Mouse (Mus musculus) lung, adult 2 months (tissue): ENCODE data around the gene Creg2.

ENCODE experiments used
- CTCF ChIP-seq: fragments of 200-500 bp; IDR thresholded peaks from 2 replicates; pipeline ENCODE4 v1.5.1; 2011; ENCODE audit warnings: mild to moderate bottlenecking, low read length, control low read depth; ENCODE audit not compliant: insufficient read depth
- POLR2A ChIP-seq: fragments of 200-500 bp; IDR thresholded peaks from 2 replicates; pipeline ENCODE4 v1.6.1; 2011; ENCODE audit warnings: low read depth, mild to moderate bottlenecking, control low read depth, low read length, borderline replicate concordance; ENCODE audit errors: extremely low read depth

GRCm38 (mm10) chr1:39625491-39625890 lies 25.8 kb downstream of the Creg2 start:
- TF ChIP-seq CTCF = no peak
- TF ChIP-seq POLR2A = no peak
